Mouse (Mus musculus) forebrain, embryonic 15.5 days (tissue): ENCODE measurements around the gene Samd4. TPM values are rescaled to one million over a fixed set of nuclear protein-coding genes. Genes with fewer than 3 reads are reported as not detected.

Experiments used
- ATAC-seq: fragments of 200-750 bp; cut with Nextera tagmentation; replicated peaks from 2 replicates; pipeline ENCODE4 v1.8.0; 2017; ENCODE audit warnings: mild to moderate bottlenecking, moderate TSS enrichment, moderate library complexity
- H3K27ac ChIP-seq: fragments of 300-500 bp; sonication (generic); replicated peaks from 2 replicates; pipeline ENCODE4 v1.5.1; 2015; ENCODE audit warnings: mild to moderate bottlenecking, inconsistent platforms
- H3K27me3 ChIP-seq: fragments of 300-500 bp; sonication (generic); 2 replicates; pipeline ENCODE4 v1.6.1; 2015; ENCODE audit warnings: inconsistent platforms
- H3K36me3 ChIP-seq: fragments of 300-500 bp; sonication (generic); 2 replicates; pipeline ENCODE4 v1.6.1; 2015; ENCODE audit warnings: mild to moderate bottlenecking, inconsistent platforms
- H3K4me1 ChIP-seq: fragments of 300-500 bp; sonication (generic); 2 replicates; pipeline ENCODE4 v1.6.1; 2015; ENCODE audit warnings: inconsistent platforms
- H3K4me2 ChIP-seq: fragments of 300-500 bp; sonication (generic); replicated peaks from 2 replicates; pipeline ENCODE4 v1.6.1; 2015; ENCODE audit warnings: mild to moderate bottlenecking, inconsistent platforms
- H3K4me3 ChIP-seq: fragments of 300-500 bp; sonication (generic); 2 replicates; pipeline ENCODE4 v1.5.1; 2015; ENCODE audit warnings: mild to moderate bottlenecking, inconsistent platforms
- H3K9ac ChIP-seq: fragments of 300-500 bp; sonication (generic); replicated peaks from 2 replicates; pipeline ENCODE4 v1.6.1; 2015; ENCODE audit warnings: mild to moderate bottlenecking, inconsistent platforms
- H3K9me3 ChIP-seq: fragments of 300-500 bp; sonication (generic); 2 replicates; pipeline ENCODE4 v1.6.1; 2016; ENCODE audit warnings: inconsistent platforms
- WGBS: fragments of 180-500 bp; shearing (Covaris S2); methylation state at CpG from one replicate; pipeline ENCODE4 v1.1.7; 2015; ENCODE audit warnings: mixed read lengths; 5-methylcytosine and 5-hydroxymethylcytosine counted together
- polyA plus RNA-seq: library from polyadenylated mRNA; unstranded; fragments of >200 nt; fragmentation: Nextera tagmentation; extraction: Ambion mirVana; gene quantifications from 2 replicates; pipeline ENCODE4 v1.2.1, GENCODE M21; 2015

Gene Samd4
- polyA plus RNA-seq, result 4.6 and 5.7 TPM in 2 replicates

GRCm38 (mm10) chr14:46882431-46883067, at the start of gene Samd4:
TSS of gene Samd4 (plus strand) at chr14:46882854.
- Histone ChIP-seq H3K4me2 (peak within 1 kb of the TSS; percentile 97), H3K4me1 (peaks cover 29% of the 10 kb centered on the region), H3K36me3 (no peaks in the 10 kb centered on the region), H3K27me3 (0 out of 2 replicates have a peak, but pooled peaks cover 7% of the 10 kb centered on the region), H3K9ac (peak within 1 kb of the TSS; percentile 65), H3K27ac (peak within 1 kb of the TSS; percentile 76), H3K4me3 (peak within 1 kb of the TSS; percentile 51), H3K9me3 (no peaks in the 10 kb centered on the region)
- WGBS, result under 1% methylated on average over 53 of the region's 54 CpGs
- peak; percentile 72 for ATAC-seq

- H3K36me3 ChIP-seq, result 0 out of 2 replicates have a peak, but pooled peaks cover 5% of the 10 kb centered on the region
- no peaks in the 10 kb centered on the region for H3K4me1 ChIP-seq
- H3K27me3 ChIP-seq, result no peaks in the 10 kb centered on the region
- ATAC-seq, result no peak
- H3K4me2 ChIP-seq, result no peak overlapping the region
- 72% methylated on average over 4 of the region's 4 CpGs for WGBS
- H3K9ac ChIP-seq, result no peak overlapping the region
- no peaks in the 10 kb centered on the region for H3K9me3 ChIP-seq
- no peak overlapping the region for H3K4me3 ChIP-seq
- no peak overlapping the region for H3K27ac ChIP-seq
Observed at GRCm38 (mm10) chr14:46839326-46839725, 43.3 kb upstream of the Samd4 start.

- Histone ChIP-seq H3K27me3 (no peaks in the 10 kb centered on the region), H3K27ac (no peak overlapping the region), H3K4me1 (no peaks in the 10 kb centered on the region), H3K9ac (no peak overlapping the region), H3K9me3 (no peaks in the 10 kb centered on the region), H3K36me3 (0 out of 2 replicates have a peak, but pooled peaks cover 4% of the 10 kb centered on the region), H3K4me2 (no peak overlapping the region), H3K4me3 (no peak overlapping the region)
- WGBS, result 95% methylated on average over 11 of the region's 11 CpGs
- no peak for ATAC-seq
Observed at GRCm38 (mm10) chr14:46845706-46846105, 36.9 kb upstream of the Samd4 start.

- no peak overlapping the region for H3K9ac ChIP-seq
- no peaks in the 10 kb centered on the region for H3K9me3 ChIP-seq
- WGBS, result 88% methylated on average over 4 of the region's 4 CpGs
- no peaks in the 10 kb centered on the region for H3K36me3 ChIP-seq
- no peak overlapping the region for H3K4me3 ChIP-seq
- no peak overlapping the region for H3K27ac ChIP-seq
- no peak overlapping the region for H3K4me2 ChIP-seq
- H3K27me3 ChIP-seq, result no peaks in the 10 kb centered on the region
- no peaks in the 10 kb centered on the region for H3K4me1 ChIP-seq
- no peak for ATAC-seq
Observed at GRCm38 (mm10) chr14:46848063-46848590, 34.5 kb upstream of the Samd4 start.

GRCm38 (mm10) chr14:46848736-46849135, 33.9 kb upstream of the Samd4 start:
- no peaks in the 10 kb centered on the region for H3K9me3 ChIP-seq
- no peaks in the 10 kb centered on the region for H3K27me3 ChIP-seq
- H3K27ac ChIP-seq, result no peak overlapping the region
- H3K9ac ChIP-seq, result no peak overlapping the region
- 84% methylated on average over 5 of the region's 5 CpGs for WGBS
- no peak overlapping the region for H3K4me3 ChIP-seq
- ATAC-seq, result no peak
- H3K4me2 ChIP-seq, result no peak overlapping the region
- H3K4me1 ChIP-seq, result no peaks in the 10 kb centered on the region
- no peaks in the 10 kb centered on the region for H3K36me3 ChIP-seq

- H3K36me3 ChIP-seq, result no peaks in the 10 kb centered on the region
- no peaks in the 10 kb centered on the region for H3K4me1 ChIP-seq
- no peak overlapping the region for H3K9ac ChIP-seq
- H3K4me2 ChIP-seq, result no peak overlapping the region
- H3K27ac ChIP-seq, result no peak overlapping the region
- no peaks in the 10 kb centered on the region for H3K27me3 ChIP-seq
- no peak for ATAC-seq
- 97% methylated on average over 1 of the region's 1 CpGs for WGBS
- no peak overlapping the region for H3K4me3 ChIP-seq
- H3K9me3 ChIP-seq, result no peaks in the 10 kb centered on the region
Observed at GRCm38 (mm10) chr14:46849769-46850168, 32.9 kb upstream of the Samd4 start.

- Histone ChIP-seq H3K27ac (no peak overlapping the region), H3K27me3 (no peaks in the 10 kb centered on the region), H3K9me3 (no peaks in the 10 kb centered on the region), H3K36me3 (no peaks in the 10 kb centered on the region), H3K4me2 (no peak overlapping the region), H3K9ac (no peak overlapping the region), H3K4me1 (no peaks in the 10 kb centered on the region), H3K4me3 (no peak overlapping the region)
- 84% methylated on average over 11 of the region's 11 CpGs for WGBS
- ATAC-seq, result no peak
Observed at GRCm38 (mm10) chr14:46853677-46854076, 29.0 kb upstream of the Samd4 start.

GRCm38 (mm10) chr14:46862922-46863321, 19.7 kb upstream of the Samd4 start:
- Histone ChIP-seq H3K4me2 (no peak overlapping the region), H3K27me3 (no peaks in the 10 kb centered on the region), H3K4me1 (no peaks in the 10 kb centered on the region), H3K9me3 (no peaks in the 10 kb centered on the region), H3K36me3 (no peaks in the 10 kb centered on the region), H3K9ac (no peak overlapping the region), H3K27ac (no peak overlapping the region), H3K4me3 (no peak overlapping the region)
- no peak for ATAC-seq
- WGBS, result 93% methylated on average over 5 of the region's 5 CpGs

- Histone ChIP-seq H3K9ac (no peak overlapping the region), H3K4me2 (0 out of 2 replicates have a peak overlapping the region, but pooled peaks have one; percentile 2), H3K27ac (no peak overlapping the region), H3K36me3 (no peaks in the 10 kb centered on the region), H3K27me3 (0 out of 2 replicates have a peak, but pooled peaks cover 7% of the 10 kb centered on the region), H3K4me1 (peaks cover 26% of the 10 kb centered on the region), H3K4me3 (no peak overlapping the region), H3K9me3 (no peaks in the 10 kb centered on the region)
- no peak for ATAC-seq
- 7% methylated on average over 10 of the region's 10 CpGs for WGBS
Observed at GRCm38 (mm10) chr14:46880935-46881334, 1.7 kb upstream of the Samd4 start.

GRCm38 (mm10) chr14:46881581-46882430, 848 bp upstream of the Samd4 start:
- Histone ChIP-seq H3K9me3 (no peaks in the 10 kb centered on the region), H3K4me3 (peak overlapping the region; percentile 51), H3K36me3 (no peaks in the 10 kb centered on the region), H3K27ac (peak overlapping the region; percentile 76; the same call in 1 of the 2 replicates), H3K9ac (peak overlapping the region; percentile 65; the same call in 1 of the 2 replicates), H3K4me2 (peak overlapping the region; percentile 97), H3K4me1 (peaks cover 29% of the 10 kb centered on the region), H3K27me3 (0 out of 2 replicates have a peak, but pooled peaks cover 7% of the 10 kb centered on the region)
- ATAC-seq, result peak; percentile 11; the same call in 1 of the 2 replicates
- 2% methylated on average over 40 of the region's 40 CpGs for WGBS

- under 1% methylated on average over 70 of the region's 70 CpGs for WGBS
- H3K36me3 ChIP-seq, result no peaks in the 10 kb centered on the region
- H3K4me1 ChIP-seq, result peaks cover 29% of the 10 kb centered on the region
- peak overlapping the region; percentile 76 for H3K27ac ChIP-seq
- H3K27me3 ChIP-seq, result 0 out of 2 replicates have a peak, but pooled peaks cover 7% of the 10 kb centered on the region
- peak overlapping the region; percentile 65 for H3K9ac ChIP-seq
- ATAC-seq, result peak; percentile 39
- no peaks in the 10 kb centered on the region for H3K9me3 ChIP-seq
- peak overlapping the region; percentile 51 for H3K4me3 ChIP-seq
- H3K4me2 ChIP-seq, result peak overlapping the region; percentile 97
Observed at GRCm38 (mm10) chr14:46883068-46883870, 615 bp downstream of the Samd4 start.
